Mouse (Mus musculus): ENCODE results near the gene Crim1. TPM values are rescaled to one million over a fixed set of nuclear protein-coding genes. Genes with fewer than 3 reads are reported as not detected.

Crim1 gene
- polyA plus RNA-seq, 1 experiment from 2014 or later, result 5.4 TPM

GRCm38 (mm10) chr17:78295979-78296378 lies 95.9 kb downstream of the Crim1 start:
- no peak overlapping the region for H3K27ac ChIP-seq
- H3K27me3 ChIP-seq, result no peaks in the 10 kb centered on the region
- 0 out of 2 replicates have a peak, but pooled peaks cover 4% of the 10 kb centered on the region for H3K4me1 ChIP-seq (replicated peaks)
- no peak overlapping the region for H3K4me2 ChIP-seq (replicated peaks)
- WGBS, result 94% methylated on average over 7 of the region's 7 CpGs
- H3K9ac ChIP-seq (replicated peaks), result no peak overlapping the region
- H3K4me3 ChIP-seq (replicated peaks), result no peak overlapping the region
- H3K36me3 ChIP-seq, result no peaks in the 10 kb centered on the region
- no peak for ATAC-seq
- no peaks in the 10 kb centered on the region for H3K9me3 ChIP-seq

GRCm38 (mm10) chr17:78298140-78298539 lies 98.1 kb downstream of the Crim1 start:
- 0 out of 2 replicates have a peak, but pooled peaks have one; percentile 64 for ATAC-seq
- 0 out of 2 replicates have a peak, but pooled peaks cover 3% of the 10 kb centered on the region for H3K36me3 ChIP-seq
- H3K27ac ChIP-seq, result no peak overlapping the region
- no peak overlapping the region for H3K9ac ChIP-seq (replicated peaks)
- H3K4me2 ChIP-seq (replicated peaks), result no peak overlapping the region
- H3K4me1 ChIP-seq (replicated peaks), result 0 out of 2 replicates have a peak, but pooled peaks cover 4% of the 10 kb centered on the region
- WGBS, result 79% methylated on average over 5 of the region's 5 CpGs
- H3K9me3 ChIP-seq, result no peaks in the 10 kb centered on the region
- H3K27me3 ChIP-seq, result no peaks in the 10 kb centered on the region
- H3K4me3 ChIP-seq (replicated peaks), result no peak overlapping the region

GRCm38 (mm10) chr17:78298967-78299540 lies 99.0 kb downstream of the Crim1 start:
- WGBS, result 66% methylated on average over 8 of the region's 8 CpGs
- Histone ChIP-seq H3K9me3 (no peaks in the 10 kb centered on the region), H3K4me3 (replicated peaks) (no peak overlapping the region), H3K4me1 (replicated peaks) (0 out of 2 replicates have a peak, but pooled peaks cover 4% of the 10 kb centered on the region), H3K27me3 (no peaks in the 10 kb centered on the region), H3K9ac (replicated peaks) (no peak overlapping the region), H3K4me2 (replicated peaks) (no peak overlapping the region), H3K27ac (no peak overlapping the region), H3K36me3 (0 out of 2 replicates have a peak, but pooled peaks cover 3% of the 10 kb centered on the region)
- peak; percentile 44 for ATAC-seq

GRCm38 (mm10) chr17:78303053-78303452 lies 103.0 kb downstream of the Crim1 start:
- no peaks in the 10 kb centered on the region for H3K9me3 ChIP-seq
- no peak for ATAC-seq
- H3K36me3 ChIP-seq, result peaks cover 8% of the 10 kb centered on the region; the same call in 1 of the 2 replicates
- 0 out of 2 replicates have a peak, but pooled peaks cover 4% of the 10 kb centered on the region for H3K4me1 ChIP-seq (replicated peaks)
- no peak overlapping the region for H3K4me2 ChIP-seq (replicated peaks)
- H3K27me3 ChIP-seq, result no peaks in the 10 kb centered on the region
- no peak overlapping the region for H3K9ac ChIP-seq (replicated peaks)
- no peak overlapping the region for H3K4me3 ChIP-seq (replicated peaks)
- 93% methylated on average over 2 of the region's 2 CpGs for WGBS
- no peak overlapping the region for H3K27ac ChIP-seq

GRCm38 (mm10) chr17:78304059-78304458 lies 104.0 kb downstream of the Crim1 start:
- H3K9me3 ChIP-seq, result no peaks in the 10 kb centered on the region
- no peaks in the 10 kb centered on the region for H3K4me1 ChIP-seq (replicated peaks)
- WGBS, result 95% methylated on average over 13 of the region's 13 CpGs
- ATAC-seq, result no peak
- no peak overlapping the region for H3K4me2 ChIP-seq (replicated peaks)
- H3K9ac ChIP-seq (replicated peaks), result no peak overlapping the region
- H3K27me3 ChIP-seq, result no peaks in the 10 kb centered on the region
- peaks cover 11% of the 10 kb centered on the region; the same call in 1 of the 2 replicates for H3K36me3 ChIP-seq
- H3K4me3 ChIP-seq (replicated peaks), result no peak overlapping the region
- no peak overlapping the region for H3K27ac ChIP-seq

- Histone ChIP-seq H3K9me3 (no peaks in the 10 kb centered on the region), H3K27ac (no peak overlapping the region), H3K36me3 (peaks cover 8% of the 10 kb centered on the region; the same call in 1 of the 2 replicates), H3K27me3 (no peaks in the 10 kb centered on the region), H3K4me3 (replicated peaks) (no peak overlapping the region), H3K4me2 (replicated peaks) (no peak overlapping the region), H3K4me1 (replicated peaks) (no peaks in the 10 kb centered on the region), H3K9ac (replicated peaks) (no peak overlapping the region)
- no peak for ATAC-seq
- 97% methylated on average over 9 of the region's 9 CpGs for WGBS
Measured at GRCm38 (mm10) chr17:78306434-78306833, 106.4 kb downstream of the Crim1 start.

- no peak for ATAC-seq
- Histone ChIP-seq H3K9me3 (no peaks in the 10 kb centered on the region), H3K27ac (no peak overlapping the region), H3K4me2 (replicated peaks) (no peak overlapping the region), H3K36me3 (peaks cover 8% of the 10 kb centered on the region; the same call in 1 of the 2 replicates), H3K9ac (replicated peaks) (no peak overlapping the region), H3K4me3 (replicated peaks) (no peak overlapping the region), H3K4me1 (replicated peaks) (no peaks in the 10 kb centered on the region), H3K27me3 (no peaks in the 10 kb centered on the region)
- 84% methylated on average over 9 of the region's 9 CpGs for WGBS
Measured at GRCm38 (mm10) chr17:78308221-78308620, 108.2 kb downstream of the Crim1 start.

GRCm38 (mm10) chr17:78313006-78313405 lies 113.0 kb downstream of the Crim1 start:
- H3K36me3 ChIP-seq, result peaks cover 13% of the 10 kb centered on the region
- H3K27me3 ChIP-seq, result no peaks in the 10 kb centered on the region
- H3K9me3 ChIP-seq, result no peaks in the 10 kb centered on the region
- H3K4me1 ChIP-seq (replicated peaks), result no peaks in the 10 kb centered on the region
- H3K4me3 ChIP-seq (replicated peaks), result no peak overlapping the region
- H3K27ac ChIP-seq, result no peak overlapping the region
- H3K4me2 ChIP-seq (replicated peaks), result no peak overlapping the region
- ATAC-seq, result no peak
- WGBS, result 85% methylated on average over 12 of the region's 12 CpGs
- no peak overlapping the region for H3K9ac ChIP-seq (replicated peaks)

- Histone ChIP-seq H3K27ac (no peak overlapping the region), H3K9ac (replicated peaks) (no peak overlapping the region), H3K4me2 (replicated peaks) (no peak overlapping the region), H3K36me3 (peaks cover 10% of the 10 kb centered on the region), H3K4me1 (replicated peaks) (no peaks in the 10 kb centered on the region), H3K9me3 (no peaks in the 10 kb centered on the region), H3K4me3 (replicated peaks) (no peak overlapping the region), H3K27me3 (no peaks in the 10 kb centered on the region)
- WGBS, result 50% methylated on average over 5 of the region's 5 CpGs
- ATAC-seq, result no peak
Measured at GRCm38 (mm10) chr17:78313612-78314011, 113.6 kb downstream of the Crim1 start.

- H3K27me3 ChIP-seq, result no peaks in the 10 kb centered on the region
- H3K4me2 ChIP-seq (replicated peaks), result no peak overlapping the region
- H3K9me3 ChIP-seq, result no peaks in the 10 kb centered on the region
- H3K27ac ChIP-seq, result no peak overlapping the region
- no peak for ATAC-seq
- peaks cover 14% of the 10 kb centered on the region for H3K36me3 ChIP-seq
- no peak overlapping the region for H3K4me3 ChIP-seq (replicated peaks)
- no peak overlapping the region for H3K9ac ChIP-seq (replicated peaks)
- 93% methylated on average over 11 of the region's 11 CpGs for WGBS
- H3K4me1 ChIP-seq (replicated peaks), result no peaks in the 10 kb centered on the region
Measured at GRCm38 (mm10) chr17:78315659-78316058, 115.6 kb downstream of the Crim1 start.

GRCm38 (mm10) chr17:78317381-78317780 lies 117.3 kb downstream of the Crim1 start:
- peaks cover 14% of the 10 kb centered on the region for H3K36me3 ChIP-seq
- peaks cover 3% of the 10 kb centered on the region for H3K4me1 ChIP-seq (replicated peaks)
- ATAC-seq, result no peak
- WGBS, result 82% methylated on average over 5 of the region's 5 CpGs
- no peak overlapping the region for H3K4me3 ChIP-seq (replicated peaks)
- no peaks in the 10 kb centered on the region for H3K9me3 ChIP-seq
- H3K4me2 ChIP-seq (replicated peaks), result no peak overlapping the region
- H3K27ac ChIP-seq, result no peak overlapping the region
- H3K27me3 ChIP-seq, result no peaks in the 10 kb centered on the region
- H3K9ac ChIP-seq (replicated peaks), result no peak overlapping the region

- Histone ChIP-seq H3K9ac (replicated peaks) (no peak overlapping the region), H3K27ac (no peak overlapping the region), H3K4me3 (replicated peaks) (no peak overlapping the region), H3K9me3 (no peaks in the 10 kb centered on the region), H3K4me1 (replicated peaks) (peaks cover 16% of the 10 kb centered on the region), H3K36me3 (peaks cover 14% of the 10 kb centered on the region), H3K27me3 (no peaks in the 10 kb centered on the region), H3K4me2 (replicated peaks) (no peak overlapping the region)
- no peak for ATAC-seq
- 85% methylated on average over 3 of the region's 3 CpGs for WGBS
Measured at GRCm38 (mm10) chr17:78318810-78319209, 118.8 kb downstream of the Crim1 start.

Measured in midbrain, embryonic 13.5 days (tissue).